Mouse (Mus musculus) cerebellum, postnatal 36 days (tissue): Measurements from ENCODE around the gene Tubgcp2.

Experiments used
- DNase-seq, 2 experiments: peaks; one replicate each; pipeline ENCODE4 v3.0.0; 2021 to 2022; ENCODE audit warnings: mixed read lengths in 2 of 2

The Tubgcp2 gene

DNA sequence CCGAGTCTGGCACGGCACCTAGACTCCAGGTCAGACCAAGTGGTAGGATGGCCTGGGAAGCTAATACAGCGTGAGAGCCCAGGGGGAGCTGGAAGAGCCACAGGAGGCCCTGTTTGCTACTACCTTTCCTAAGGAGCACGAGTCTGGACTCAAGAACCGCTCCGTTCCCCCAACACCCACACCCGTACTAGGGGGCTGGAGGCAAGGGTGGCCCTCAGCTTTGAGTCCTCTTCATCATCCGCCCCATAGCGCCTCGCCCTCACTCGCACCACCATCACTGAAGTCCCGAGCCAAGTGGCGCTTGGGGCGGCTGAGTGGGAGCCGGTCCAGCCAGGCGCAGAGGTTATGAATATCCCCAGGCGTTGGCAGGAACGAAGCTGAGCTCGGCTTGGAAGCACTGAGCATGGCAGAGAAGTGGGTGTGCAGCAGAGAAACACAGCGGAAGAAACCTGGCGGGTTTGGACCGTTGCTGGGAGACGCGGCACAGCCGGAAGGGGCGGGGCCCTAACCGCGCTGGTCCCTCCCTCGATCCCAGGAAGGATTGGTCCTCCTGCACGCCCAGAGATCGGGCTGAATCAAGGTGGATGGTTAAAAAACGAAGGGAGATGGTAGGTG is 58.1 kb downstream of the Tubgcp2 start, which contains the start of gene 6430531B16Rik:
6430531B16Rik (minus strand) TSS at position 478 of the 615 bp plus-strand sequence.
- DNase-seq: peak; percentile 76 to 86

DNA sequence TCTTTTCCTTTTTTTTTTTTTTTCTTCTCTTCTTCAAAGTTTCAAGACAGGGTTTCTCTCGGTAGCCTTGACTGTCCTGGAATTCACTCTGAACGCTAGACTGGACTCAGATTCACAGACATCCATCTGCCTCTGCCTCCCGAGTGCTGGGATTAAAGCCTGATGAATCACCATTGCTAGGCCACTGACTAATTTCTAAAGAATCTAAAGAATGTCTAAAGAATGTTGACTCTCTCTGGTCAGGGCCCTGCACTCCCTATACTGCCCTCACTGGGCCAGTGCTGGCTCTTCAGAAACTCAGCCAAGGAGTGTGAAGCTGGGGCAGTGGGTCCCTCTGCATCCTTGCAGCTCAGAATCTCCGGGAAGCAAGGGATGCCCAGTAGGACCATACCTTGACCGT is 61.0 kb downstream of the Tubgcp2 start:
- DNase-seq: no peak

DNA sequence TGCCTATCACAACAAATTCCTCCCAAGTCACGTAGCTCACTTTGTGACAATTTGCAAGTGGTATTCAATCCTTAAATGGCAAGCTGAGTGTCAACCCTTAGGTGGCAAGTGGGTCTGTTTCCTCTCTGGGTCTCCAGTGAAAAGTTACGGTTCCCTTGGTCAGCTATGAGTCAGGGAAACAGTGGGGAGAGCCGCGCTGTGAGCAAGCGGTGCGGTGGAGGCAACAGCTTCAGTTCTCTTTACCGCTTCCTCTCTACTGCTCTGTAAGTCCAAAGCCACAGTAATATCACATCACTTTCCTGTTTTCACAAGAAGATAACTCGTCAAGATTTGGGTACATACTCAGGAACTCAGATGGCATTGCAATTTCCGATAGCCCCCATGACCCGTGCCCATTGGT is 62.2 kb downstream of the Tubgcp2 start:
- no peak for DNase-seq

DNA sequence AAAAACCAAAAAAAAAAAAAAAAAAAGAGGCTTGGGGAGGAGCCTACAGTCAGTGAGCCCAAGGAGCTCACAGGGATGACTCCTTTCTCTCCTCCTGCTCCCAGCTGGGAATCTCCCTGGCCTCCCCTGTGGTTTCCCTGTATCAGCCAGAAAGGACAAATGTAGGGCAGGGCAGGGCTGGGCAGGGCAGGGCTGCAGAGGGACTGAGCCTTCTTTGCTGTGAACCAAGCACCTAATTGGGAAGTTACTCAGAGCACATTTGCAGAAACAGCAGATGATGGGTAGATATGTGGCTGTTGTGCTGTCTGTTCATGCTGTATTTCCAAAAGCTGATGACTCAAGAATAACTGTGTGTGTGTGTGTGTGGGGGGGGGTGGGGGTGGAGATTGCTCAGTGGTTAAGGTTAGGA is 63.5 kb downstream of the Tubgcp2 start:
- no peak for DNase-seq

DNA sequence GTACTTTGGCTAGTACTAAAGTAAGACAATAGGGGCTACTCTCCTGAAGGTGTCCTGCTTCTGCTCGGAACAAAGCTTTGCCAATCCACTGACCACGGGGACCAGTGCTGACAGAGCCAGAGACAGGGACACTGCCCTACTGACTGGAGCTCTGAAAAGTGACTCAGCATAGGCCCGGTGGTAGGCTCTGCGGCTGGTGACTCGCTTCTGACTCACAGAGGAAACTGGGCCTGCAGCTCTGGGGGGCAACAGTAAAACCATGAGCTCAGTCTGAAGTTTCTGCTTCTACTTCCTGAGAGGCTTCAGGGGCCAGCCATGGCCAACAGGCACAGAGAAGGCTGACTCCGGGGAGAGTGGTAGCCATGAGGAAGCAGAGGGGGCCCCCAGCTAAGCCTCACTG is 65.0 kb downstream of the Tubgcp2 start:
- no peak for DNase-seq

DNA sequence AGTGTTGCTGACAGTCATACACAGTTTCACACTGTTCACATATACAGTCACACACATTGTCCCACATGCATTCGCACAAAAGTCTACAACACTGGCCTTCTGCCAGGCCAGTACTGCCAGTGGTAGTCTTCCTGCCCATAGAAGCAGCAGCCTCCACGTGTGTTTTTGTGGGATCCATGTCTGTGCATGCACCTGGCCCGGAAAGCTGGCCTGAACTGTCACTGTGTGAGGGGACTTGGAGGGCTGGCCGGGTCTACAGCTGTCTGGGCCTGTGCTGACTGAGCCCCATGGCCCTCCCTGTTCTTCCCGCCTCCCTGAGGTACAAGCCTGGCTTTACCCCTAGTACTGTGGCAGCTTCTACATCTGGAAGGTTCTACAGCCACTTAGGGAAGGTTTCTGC is 65.5 kb downstream of the Tubgcp2 start:
- DNase-seq: no peak

DNA sequence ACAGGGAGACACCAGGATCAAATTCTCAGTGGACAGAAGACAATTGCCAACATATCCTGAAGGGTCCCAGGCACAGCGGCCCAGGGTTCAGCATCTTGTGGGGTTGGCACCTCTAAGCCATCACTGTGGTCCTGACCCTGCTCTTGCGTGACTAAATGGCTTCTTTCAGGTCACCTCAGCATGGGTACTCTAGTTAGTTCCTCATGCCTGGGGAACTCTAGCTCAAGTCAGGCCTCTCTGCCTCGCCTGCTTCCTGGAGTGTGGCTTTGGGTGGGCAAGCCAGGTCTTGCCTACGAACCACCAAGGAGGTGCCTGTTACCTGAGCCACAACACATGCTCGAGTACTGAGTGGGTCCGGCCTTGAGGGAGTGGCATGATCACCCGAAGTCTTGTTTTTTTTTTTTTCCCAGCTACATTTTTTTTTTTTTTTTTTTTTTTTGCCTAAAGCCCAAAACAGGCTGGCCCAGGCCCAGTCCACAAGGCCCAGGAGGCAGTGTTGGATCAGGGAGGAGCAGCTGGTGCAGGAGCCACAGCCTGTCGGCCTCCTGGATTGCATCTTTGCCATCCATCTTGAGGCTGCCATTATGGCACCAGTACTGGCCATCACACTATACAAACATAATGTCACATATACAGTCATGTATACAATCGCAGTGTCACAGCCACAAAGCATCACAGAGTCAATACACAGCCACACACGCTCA is 66.1 kb downstream of the Tubgcp2 start:
- DNase-seq: no peak

DNA sequence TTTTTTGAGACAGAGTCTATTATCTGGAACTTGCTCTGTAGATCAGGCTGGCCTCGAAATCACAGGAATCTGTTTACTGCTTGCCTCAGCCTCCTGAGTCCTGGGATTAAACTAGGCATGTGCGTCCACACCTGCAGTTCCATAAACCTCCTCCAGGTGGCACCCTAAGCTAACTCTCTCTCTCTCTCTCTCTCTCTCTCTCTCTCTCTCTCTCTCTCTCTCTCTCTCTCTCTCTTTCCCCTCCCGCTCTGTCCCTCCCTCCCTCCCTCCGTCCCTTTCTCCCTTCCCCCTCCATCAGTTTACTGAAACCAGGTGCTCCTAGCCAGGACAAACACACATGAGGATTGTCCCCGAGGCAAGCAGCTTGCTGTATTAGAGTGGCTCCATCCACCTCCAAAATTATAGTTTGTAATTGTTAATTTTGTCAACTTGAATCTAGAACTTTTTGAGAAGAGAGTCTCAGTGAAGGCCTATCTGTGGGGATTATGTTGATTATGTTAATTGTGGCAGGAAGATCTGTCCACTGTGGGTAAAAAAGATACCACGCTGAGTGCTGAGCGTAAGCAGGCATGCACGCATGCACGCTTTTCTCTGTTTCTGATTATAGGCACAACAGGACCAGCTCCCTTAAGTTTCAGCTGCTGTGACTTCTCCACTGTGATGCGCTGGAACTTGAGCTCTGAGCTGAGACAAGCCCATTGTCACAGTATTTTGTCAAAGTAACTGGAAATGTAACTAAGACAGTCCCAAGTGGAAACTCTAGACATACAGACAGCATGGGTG is 66.9 kb downstream of the Tubgcp2 start:
- DNase-seq: peak; percentile 86 to 91

DNA sequence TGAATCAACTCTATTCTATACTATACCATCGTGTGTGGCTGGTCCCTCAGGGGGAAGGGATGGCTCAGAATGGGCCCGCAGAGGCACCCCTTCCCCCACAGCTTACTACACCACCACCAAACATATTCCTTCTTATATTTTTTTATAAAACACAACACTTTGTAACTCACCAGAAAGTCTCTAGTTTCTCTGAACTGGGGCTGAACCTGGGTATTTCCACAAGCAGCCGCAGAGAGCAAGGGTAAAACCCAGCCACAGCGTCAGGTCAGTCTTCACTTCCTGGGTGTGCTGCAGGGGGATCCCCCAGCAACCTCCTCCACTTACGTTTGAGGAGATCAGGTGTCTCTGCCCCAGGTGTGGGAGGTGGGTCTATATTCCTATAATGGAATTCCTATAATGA is 68.0 kb downstream of the Tubgcp2 start:
- no peak for DNase-seq

DNA sequence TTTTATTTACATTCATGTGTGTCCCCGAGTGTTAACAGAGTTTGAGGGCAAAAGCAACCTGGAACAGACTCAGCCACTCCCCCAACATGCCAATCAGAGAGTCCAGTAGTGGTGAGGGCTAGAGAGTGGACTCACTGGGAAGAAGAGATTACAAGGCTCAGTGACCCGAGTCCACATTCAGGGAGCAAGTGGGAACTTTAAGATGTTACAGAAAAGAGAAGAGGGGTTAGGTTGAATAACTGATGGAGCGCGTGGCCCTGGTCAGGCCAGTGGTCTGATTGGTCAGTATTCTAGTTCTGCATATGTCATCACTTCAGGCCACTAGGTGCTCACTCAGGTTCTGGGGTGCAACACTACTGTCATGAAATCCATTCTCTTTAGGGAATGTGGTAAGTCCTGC is 69.3 kb downstream of the Tubgcp2 start:
- DNase-seq: no peak

DNA sequence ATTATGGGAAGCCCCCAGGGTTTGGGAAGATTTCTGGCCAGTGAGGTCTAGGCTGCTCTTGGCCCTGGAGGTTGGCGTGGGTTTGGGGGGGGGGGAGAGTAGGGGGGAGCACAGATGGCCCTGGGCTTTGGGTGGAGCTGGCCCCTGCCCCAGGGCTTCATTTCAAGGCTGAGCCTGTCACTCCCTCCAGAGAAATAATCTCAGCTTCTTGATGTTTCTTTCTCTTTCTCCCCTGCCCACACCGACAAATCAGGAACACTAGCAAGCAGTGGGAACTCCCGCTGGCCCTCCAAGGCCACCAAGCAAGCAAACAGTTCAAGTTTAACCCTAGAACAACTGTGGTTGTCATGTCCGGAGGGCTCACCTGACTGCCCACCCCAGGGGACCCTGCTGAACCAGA is 72.7 kb downstream of the Tubgcp2 start:
- DNase-seq: no peak

DNA sequence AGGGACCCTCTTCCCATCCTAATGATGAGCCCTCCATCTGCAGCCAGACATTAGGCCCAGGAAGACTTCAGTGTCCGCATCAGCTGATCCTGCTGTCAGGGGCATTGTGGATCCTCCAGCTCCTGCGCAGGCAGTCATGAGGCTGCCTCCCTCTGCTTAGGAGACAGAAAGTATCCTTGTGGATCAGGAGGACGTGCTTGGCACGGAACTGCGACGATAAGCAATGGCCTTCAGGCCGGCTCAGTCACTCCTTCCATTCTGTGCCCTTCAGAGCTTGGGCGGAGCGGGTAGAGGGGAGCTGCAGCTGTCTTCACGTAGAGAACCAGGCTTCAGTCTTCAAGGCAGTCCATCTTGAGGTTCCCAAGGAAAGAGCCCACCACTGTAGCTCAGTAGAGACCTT is 75.3 kb downstream of the Tubgcp2 start:
- DNase-seq: no peak

DNA sequence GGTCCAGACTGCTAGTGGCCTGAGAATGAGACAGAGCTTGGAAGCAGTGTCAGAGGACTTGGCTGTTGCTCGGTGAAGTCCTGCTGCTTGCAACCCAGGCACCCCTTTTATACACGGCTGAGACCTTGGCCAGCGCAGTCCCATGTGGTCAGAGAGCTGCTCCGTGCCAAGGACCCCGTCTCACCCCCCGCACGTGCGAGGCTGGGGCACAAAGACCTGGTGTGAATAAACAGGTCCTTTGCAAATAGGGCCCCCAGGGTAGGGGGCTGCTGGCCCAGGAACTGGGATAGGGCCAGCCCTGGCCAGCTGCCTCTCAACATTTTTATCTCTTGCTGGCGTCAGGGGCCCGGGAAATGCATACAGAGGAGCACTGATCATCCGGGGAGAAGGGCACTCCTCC is 78.5 kb downstream of the Tubgcp2 start:
- no peak for DNase-seq

DNA sequence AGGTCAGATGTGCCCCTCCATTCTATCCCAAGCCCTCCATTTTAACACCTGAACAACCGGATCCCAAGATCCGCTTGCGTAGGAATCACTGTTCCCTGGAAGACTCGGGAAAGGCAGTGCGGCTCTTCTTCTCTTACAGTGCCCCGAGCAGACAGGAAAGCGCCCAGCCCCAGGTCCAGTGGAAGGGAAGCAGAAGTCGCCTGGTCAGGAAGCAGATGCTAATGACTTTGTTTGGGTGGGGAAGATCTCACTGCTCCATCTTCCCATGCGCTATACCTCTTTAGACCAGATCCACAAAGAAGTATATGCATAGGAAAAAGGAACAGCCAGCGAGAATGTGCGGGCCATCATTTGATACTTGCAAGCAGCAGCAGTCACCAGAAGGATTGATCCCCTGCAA is 79.0 kb downstream of the Tubgcp2 start:
- DNase-seq: no peak

DNA sequence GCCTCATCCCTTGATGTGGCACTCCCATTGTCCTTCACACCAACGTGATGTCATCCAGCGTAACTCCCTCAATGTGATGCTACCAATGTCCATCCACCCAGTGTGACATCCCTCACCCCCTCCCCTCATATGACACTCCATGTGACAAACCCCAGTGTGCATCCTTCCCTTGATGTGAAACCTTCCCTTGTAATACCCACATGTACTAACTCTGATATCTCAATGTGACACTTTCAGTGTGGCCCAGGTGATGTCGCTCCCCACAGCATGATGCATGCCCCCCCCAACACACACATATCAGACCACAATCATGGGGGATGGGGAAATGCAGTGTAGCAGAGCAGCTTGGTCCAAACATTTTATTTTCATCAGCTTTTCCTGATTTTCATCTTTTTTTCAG is 79.8 kb downstream of the Tubgcp2 start:
- no peak for DNase-seq

DNA sequence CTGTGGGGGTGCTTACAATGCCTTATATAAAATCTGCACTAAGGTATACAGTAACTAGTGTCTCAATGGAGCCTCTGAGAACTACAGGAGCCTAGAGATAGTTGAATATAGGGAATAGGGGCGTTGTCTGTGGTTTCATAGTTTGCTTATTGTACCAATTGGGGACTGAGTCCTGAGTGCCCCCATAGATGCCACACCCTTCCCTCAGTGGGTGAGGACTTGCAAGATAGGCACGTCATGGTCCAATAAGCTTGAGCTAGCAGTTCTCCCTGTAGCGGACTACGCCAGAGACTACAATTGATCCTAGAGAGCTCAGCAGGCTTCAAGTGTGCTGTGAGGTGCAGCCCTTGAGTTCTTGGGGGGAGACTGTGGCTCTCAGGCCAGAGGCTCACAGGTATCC is 81.0 kb downstream of the Tubgcp2 start:
- DNase-seq: no peak

DNA sequence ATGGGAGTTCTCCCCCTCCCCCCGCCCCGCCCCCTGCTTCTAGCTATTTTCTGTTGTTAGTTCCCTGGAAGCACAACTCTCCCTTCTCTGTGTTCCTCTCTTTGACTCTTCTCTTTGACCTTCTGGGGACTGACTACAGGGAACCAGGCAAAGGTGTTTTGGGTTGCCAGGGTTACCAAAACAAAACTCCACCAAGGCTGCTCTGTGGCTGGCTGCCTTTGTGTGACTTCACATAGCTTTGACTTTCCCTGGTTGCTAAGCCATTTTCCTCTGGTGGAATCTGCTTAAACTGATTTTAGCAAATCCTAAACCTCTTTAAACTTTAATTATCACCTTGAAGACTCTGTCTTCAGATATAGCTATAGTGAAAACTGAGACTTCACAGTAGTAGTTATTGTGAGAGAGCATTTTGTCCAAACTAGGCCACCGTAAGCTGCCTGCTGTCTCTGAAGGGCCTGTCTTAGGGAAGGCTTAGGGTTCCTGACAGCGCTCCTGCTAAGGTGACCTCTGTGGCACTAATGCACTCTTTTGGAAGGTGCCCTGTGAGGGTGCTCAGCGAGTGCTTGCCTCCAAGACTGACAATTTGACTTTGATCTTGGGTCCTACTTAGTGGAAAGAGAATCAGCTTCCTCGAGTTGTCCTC is 84.4 kb downstream of the Tubgcp2 start:
- DNase-seq: no peak

DNA sequence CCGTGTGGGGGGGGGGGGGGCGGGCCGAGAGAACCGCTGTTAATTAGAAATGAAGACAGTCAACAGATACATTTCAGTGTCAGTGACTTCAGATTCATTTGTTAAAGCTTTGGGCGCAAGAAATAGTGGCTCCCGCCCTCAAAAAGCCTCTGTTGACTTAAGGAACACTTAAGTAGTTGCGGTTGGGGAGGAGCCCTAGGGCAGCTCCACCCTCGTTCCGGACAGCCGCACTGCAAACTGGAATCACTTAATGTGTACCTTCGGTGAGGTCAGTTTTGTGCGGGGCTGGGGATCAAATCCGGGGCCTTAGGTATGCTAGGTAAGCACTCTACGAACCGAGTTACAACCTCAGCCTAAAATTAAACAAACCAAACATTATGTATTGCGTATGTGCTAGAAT is 85.4 kb downstream of the Tubgcp2 start:
- no peak for DNase-seq

DNA sequence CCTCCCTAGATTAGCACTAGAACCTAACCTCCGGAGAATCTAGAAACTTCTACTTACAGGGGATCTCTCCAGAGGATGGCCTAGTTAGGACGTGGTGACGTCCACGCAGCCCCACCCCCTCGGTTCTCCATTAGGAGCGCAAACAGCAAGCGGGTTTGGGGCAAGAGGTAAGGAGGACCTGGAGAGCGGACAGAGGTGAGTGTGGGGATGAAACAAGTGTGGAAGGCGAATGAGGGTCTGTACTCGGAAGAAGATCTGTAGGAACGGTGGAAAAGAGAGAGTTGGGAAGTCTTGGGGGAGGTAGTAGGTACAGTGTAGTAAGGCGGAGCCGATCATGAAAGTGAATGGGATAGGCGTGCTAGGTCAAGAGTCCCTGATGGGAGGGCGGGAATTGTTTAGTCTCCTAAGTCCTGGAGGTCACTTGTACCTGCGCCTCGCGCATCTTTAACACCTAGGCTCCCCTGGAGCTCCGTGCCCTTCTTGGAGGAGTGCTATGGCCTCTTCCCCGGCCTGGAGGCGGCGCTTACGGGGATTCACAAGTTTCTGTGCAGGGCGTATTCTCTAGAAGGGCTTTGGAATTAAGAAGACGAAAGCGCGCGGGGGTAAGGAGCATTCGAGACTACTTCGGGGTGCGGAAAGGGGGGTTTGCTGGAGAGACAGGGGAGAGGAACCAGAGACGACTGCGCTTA is 86.0 kb downstream of the Tubgcp2 start:
- DNase-seq: no peak

DNA sequence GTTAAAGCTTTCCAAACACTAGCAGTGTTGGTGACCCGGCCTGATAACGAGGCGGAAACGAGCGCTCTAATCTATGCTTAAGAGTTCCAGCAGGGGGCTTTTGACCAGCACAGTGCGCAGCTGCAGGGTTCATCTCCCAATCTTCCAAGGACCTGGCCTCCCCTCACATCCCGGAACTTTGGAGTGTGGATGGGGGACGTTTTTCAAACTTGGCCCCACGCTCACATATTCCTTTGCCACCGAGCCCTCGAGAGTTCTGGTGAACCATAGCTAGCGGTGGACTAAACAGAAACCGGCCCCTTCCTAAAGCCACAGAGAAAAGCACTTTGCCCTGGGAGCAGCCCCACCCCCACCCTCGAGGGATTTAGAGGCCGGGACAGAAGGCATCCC is 86.6 kb downstream of the Tubgcp2 start:
- DNase-seq: no peak

DNA sequence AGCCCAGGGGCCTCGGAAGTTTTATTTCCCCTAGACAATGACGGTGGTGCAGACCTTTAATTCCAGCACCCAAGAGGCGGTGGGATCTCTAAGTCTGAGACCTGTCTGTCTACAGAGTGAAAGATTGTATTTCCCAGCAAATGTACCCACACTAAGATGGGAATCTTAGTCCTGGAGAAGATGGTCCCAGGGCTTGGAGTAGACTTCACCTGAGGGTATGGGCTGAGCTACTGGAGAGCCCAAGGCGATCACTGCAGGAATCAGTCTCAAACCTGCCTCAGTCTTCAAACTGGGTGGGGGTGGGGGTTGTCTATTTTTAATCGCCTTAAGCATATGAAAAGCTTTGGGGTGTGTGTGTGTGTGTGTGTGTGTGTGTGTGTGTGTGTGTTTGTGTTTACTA is 90.4 kb downstream of the Tubgcp2 start:
- DNase-seq: no peak
